In the genomic region with DNA sequence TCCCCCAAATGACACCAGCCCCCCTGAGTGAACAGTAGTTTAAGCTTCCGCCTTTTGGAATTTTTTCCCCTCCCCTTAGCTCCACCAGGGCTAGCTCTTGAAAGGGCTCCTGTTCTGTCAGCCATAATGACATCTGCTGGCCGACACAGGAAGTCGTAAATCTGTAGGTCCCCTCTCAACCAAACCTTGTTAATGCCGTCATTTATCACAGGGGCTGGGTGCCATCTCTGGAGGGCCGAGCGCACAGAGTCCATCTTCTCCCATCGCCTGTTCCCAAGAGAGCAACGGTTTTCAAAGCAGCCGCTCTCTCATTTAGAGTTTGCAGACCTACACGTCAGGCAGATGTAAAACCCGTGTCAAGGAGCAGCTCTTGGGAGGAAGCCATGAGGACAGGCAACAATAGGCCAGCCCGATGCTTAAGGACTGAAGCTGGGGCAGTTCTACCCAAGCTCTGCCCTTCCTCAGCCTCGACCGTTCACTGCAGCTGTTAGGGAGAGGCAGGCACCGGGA, we compare ENCODE assay signal across 10 mouse cellular contexts. TPM values are rescaled to one million over a fixed set of nuclear protein-coding genes. Genes with fewer than 3 reads are reported as not detected.
A peak's percentile ranks its signal among the peaks of the same experiment; 100 is the strongest.
DNase-seq lines count a peak whose midpoint lies in the region; ATAC-seq and TF ChIP-seq lines count a peak whose summit lies in the region.
"Had no signal": no experiment of that assay in that cellular context is flagged by ENCODE, and none has a peak within 500 bp of the region (broad histone marks: within the 10 kb centered on the region; RNA-seq: fewer than 3 reads in every experiment).

No protein-coding gene starts in this region.

- TF ChIP-seq CTCF in gastrocnemius, adult 2 months (IDR thresholded peaks at IDR 0.05) = peak; percentile 12; the same call in 1 of the 2 replicates
- TF ChIP-seq CTCF in brain, embryonic 14.5 days (IDR thresholded peaks at IDR 0.05; ENCODE audit: borderline replicate concordance, extremely low read depth, insufficient read depth, insufficient read length) = peak; percentile 43; the same call in 1 of the 2 replicates

- no peaks in the 10 kb centered on the region for H3K9me3 ChIP-seq in hindbrain, embryonic 10.5 days
- H3K9me3 ChIP-seq in limb, embryonic 11.5 days (ENCODE audit: control insufficient read depth, low read length) = no peaks in the 10 kb centered on the region

- intact Hi-C loops in gastrocnemius, adult 2 months (cut with DNase I) = no loop called here

- peak overlapping the region; percentile 28 for H3K27ac ChIP-seq in gastrocnemius, adult 2 months
- peak overlapping the region; percentile 53; the same call in 1 of the 2 replicates for H3K27ac ChIP-seq in hindbrain, embryonic 10.5 days
- peak overlapping the region; percentile 36; the same call in 1 of the 2 replicates for H3K27ac ChIP-seq in limb, embryonic 11.5 days (replicated peaks; ENCODE audit: low read depth, low read length)

- no peaks in the 10 kb centered on the region for H3K36me3 ChIP-seq in hindbrain, embryonic 10.5 days
- H3K36me3 ChIP-seq in limb, embryonic 11.5 days (ENCODE audit: control insufficient read depth, insufficient read depth, low read length) = no peaks in the 10 kb centered on the region
- H3K36me3 ChIP-seq: G1E had no signal

- TF ChIP-seq POLR2A in brain, embryonic 14.5 days (IDR thresholded peaks at IDR 0.05; ENCODE audit: borderline replicate concordance, extremely low read depth, insufficient read depth, insufficient read length, poor library complexity, severe bottlenecking) = no peak

- ATAC-seq in limb, embryonic 11.5 days (ENCODE audit: insufficient number of reproducible peaks, low FRiP score, low TSS enrichment, low read depth) = peak; percentile 44; the same call in 1 of the 2 replicates

- H3K9ac ChIP-seq in limb, embryonic 11.5 days (ENCODE audit: low read length) = peak overlapping the region; percentile 47

- 64% methylated on average over 15 of the region's 15 CpGs for WGBS in hindbrain, embryonic 10.5 days
- 4% methylated on average over 15 of the region's 15 CpGs for WGBS in limb, embryonic 11.5 days

- H3K4me2 ChIP-seq in limb, embryonic 11.5 days (ENCODE audit: low read depth, severe bottlenecking) = peak overlapping the region; percentile 63

- peak overlapping the region; percentile 57 for H3K4me3 ChIP-seq in gastrocnemius, adult 2 months
- no peak overlapping the region for H3K4me3 ChIP-seq in hindbrain, embryonic 10.5 days
- H3K4me3 ChIP-seq in limb, embryonic 11.5 days (ENCODE audit: low read depth, low read length) = peak overlapping the region; percentile 14

- no peak for DNase-seq in gastrocnemius, adult 2 months
- DNase-seq in gastrocnemius, adult 18-20 months (ENCODE audit: low spot score) = no peak
- peak; percentile 69 for DNase-seq in brain, embryonic 14.5 days (ENCODE audit: low read depth)
- peak; percentile 24 for DNase-seq in hindbrain, embryonic 10.5 days (ENCODE audit: low spot score)
- DNase-seq in limb, embryonic 11.5 days (ENCODE audit: low spot score) = peak; percentile 77
- peak; percentile 5 for DNase-seq in retina, postnatal 7 days (ENCODE audit: low read depth, low spot score)
- DNase-seq in layer of hippocampus, postnatal 25 days (ENCODE audit: extremely low spot score in 1 of 2, low spot score in 1 of 2) = no peak
- no peak for DNase-seq in left cerebral cortex, adult 8-10 months (ENCODE audit: low spot score in 2 of 2)

- H3K27me3 ChIP-seq in hindbrain, embryonic 10.5 days (ENCODE audit: insufficient read depth, poor library complexity, severe bottlenecking) = no peaks in the 10 kb centered on the region
- no peaks in the 10 kb centered on the region for H3K27me3 ChIP-seq in limb, embryonic 11.5 days (ENCODE audit: control insufficient read depth, insufficient read depth, low read length)

- H3K4me1 ChIP-seq in hindbrain, embryonic 10.5 days (replicated peaks) = peaks cover 8% of the 10 kb centered on the region
- H3K4me1 ChIP-seq in limb, embryonic 11.5 days (ENCODE audit: control insufficient read depth, insufficient read depth, low read length) = peaks cover 17% of the 10 kb centered on the region

RNA-seq across cellular contexts. Expression of gene Tshz2, which starts 11.6 kb away (rescaled TPM):
- total RNA-seq in gastrocnemius, adult 2 months (2021) = 10 to 100 TPM; 10.3 to 14.8 TPM
- 10 to 100 TPM in 1 of 2 experiments, 1 to 10 TPM in 1; 9.4 to 11.5 TPM for total RNA-seq in gastrocnemius, adult 18-20 months (2021)
- 18.9 and 42.6 TPM in 2 replicates for polyA plus RNA-seq in brain, embryonic 14.5 days (2012; rRNA removed)
- 3.0 and 5.1 TPM in 2 replicates for polyA plus RNA-seq in hindbrain, embryonic 10.5 days (2016; fragmentation: Nextera tagmentation; extraction: Ambion mirVana)
- polyA plus RNA-seq in limb, embryonic 11.5 days (2014; fragmentation: Nextera tagmentation; extraction: Ambion mirVana) = 5.9 and 7.2 TPM in 2 replicates
- total RNA-seq in layer of hippocampus, postnatal 25 days (2021) = 10 to 100 TPM; 26.7 to 41.8 TPM
- total RNA-seq in left cerebral cortex, adult 8-10 months (2022) = 10 to 100 TPM; 51.2 to 64.0 (median 56.5) TPM
- polyA plus RNA-seq: G1E had no signal

RNA-seq across cellular contexts. Expression of gene Gm11011, which starts 33.7 kb away (rescaled TPM):
- not detected for total RNA-seq in gastrocnemius, adult 2 months (2021)
- total RNA-seq in gastrocnemius, adult 18-20 months (2021) = not detected
- not detected in 2 replicates for polyA plus RNA-seq in brain, embryonic 14.5 days (2012; rRNA removed)
- not detected in 2 replicates for polyA plus RNA-seq in hindbrain, embryonic 10.5 days (2016; fragmentation: Nextera tagmentation; extraction: Ambion mirVana)
- polyA plus RNA-seq in limb, embryonic 11.5 days (2014; fragmentation: Nextera tagmentation; extraction: Ambion mirVana) = not detected in 2 replicates
- total RNA-seq in layer of hippocampus, postnatal 25 days (2021) = not detected
- not detected for total RNA-seq in left cerebral cortex, adult 8-10 months (2022)
- total RNA-seq: G1E; heart, postnatal 10 days had no signal
- polyA plus RNA-seq: G1E had no signal

Comparison
In these comparisons a context has a peak if more than half of its experiments do, and no peak if none do; other contexts are left out.
1. DNase-seq: peak in brain, embryonic 14.5 days (single experiment), hindbrain, embryonic 10.5 days (single experiment), limb, embryonic 11.5 days (single experiment) and retina, postnatal 7 days (single experiment); none in gastrocnemius, adult 2 months (single experiment), gastrocnemius, adult 18-20 months (single experiment), layer of hippocampus, postnatal 25 days (0 of 2) and left cerebral cortex, adult 8-10 months (0 of 2).
2. Peak in every context shown above with its lines, with median percentiles within 50 percentile points of each other: H3K27ac ChIP-seq.